Mouse (Mus musculus) erythroblast, embryonic 14.5 days (primary cell): ENCODE results near the gene Magix. TPM values are rescaled to one million over a fixed set of nuclear protein-coding genes. Genes with fewer than 3 reads are reported as not detected.

Source experiments
- H3K27me3 ChIP-seq: 2 replicates; pipeline ENCODE4 v1.6.1; 2012; ENCODE audit warnings: inconsistent platforms; ENCODE audit not compliant: control insufficient read depth
- H3K36me3 ChIP-seq: 2 replicates; pipeline ENCODE4 v1.6.1; 2012; ENCODE audit warnings: mild to moderate bottlenecking, inconsistent platforms; ENCODE audit not compliant: control insufficient read depth
- H3K4me1 ChIP-seq: 2 replicates; pipeline ENCODE4 v1.6.1; 2012; ENCODE audit warnings: inconsistent platforms; ENCODE audit not compliant: control insufficient read depth
- H3K4me3 ChIP-seq: replicated peaks from 2 replicates; pipeline ENCODE3; 2012; ENCODE audit warnings: moderate library complexity, mild to moderate bottlenecking, inconsistent platforms
- H3K9me3 ChIP-seq: 2 replicates; pipeline ENCODE4 v1.6.1; 2012; ENCODE audit warnings: low read length, inconsistent platforms, mixed read lengths; ENCODE audit not compliant: control insufficient read depth
- GATA1 ChIP-seq: IDR thresholded peaks from 2 replicates; pipeline ENCODE4 v1.6.1; 2012; ENCODE audit warnings: low read length, inconsistent platforms, mixed read lengths
- TAL1 ChIP-seq: IDR thresholded peaks from 3 replicates; pipeline ENCODE4 v1.6.1; 2012; ENCODE audit warnings: low read length, inconsistent platforms, mixed read lengths
- polyA plus RNA-seq: library from polyadenylated mRNA; stranded (reverse); fragments of >175 nt; gene quantifications from 2 replicates; pipeline ENCODE4 v1.2.3, GENCODE M21; 2012

The Magix gene
- polyA plus RNA-seq, 1 experiment = not detected

GRCm38 (mm10) chrX:7696954-7697381 lies 15.9 kb upstream of the Magix start, which contains the start of gene Gpkow:
TSS of gene Gpkow (plus strand) at chrX:7697131.
- Histone ChIP-seq H3K4me1 (peaks cover 18% of the 10 kb centered on the region), H3K36me3 (peaks cover 36% of the 10 kb centered on the region), H3K27me3 (no peaks in the 10 kb centered on the region), H3K9me3 (no peaks in the 10 kb centered on the region), H3K4me3 (peak within 1 kb of the TSS; percentile 82)
- TF ChIP-seq GATA1 = no peak
- no peak for TF ChIP-seq TAL1

GRCm38 (mm10) chrX:7696520-7696919 lies 15.5 kb upstream of the Magix start:
- Histone ChIP-seq H3K36me3 (peaks cover 31% of the 10 kb centered on the region), H3K9me3 (no peaks in the 10 kb centered on the region), H3K4me1 (peaks cover 17% of the 10 kb centered on the region), H3K27me3 (no peaks in the 10 kb centered on the region), H3K4me3 (peak overlapping the region; percentile 82)
- TF ChIP-seq GATA1 (no peak), TAL1 (no peak)

- Histone ChIP-seq H3K36me3 (no peaks in the 10 kb centered on the region), H3K4me1 (peaks cover 4% of the 10 kb centered on the region), H3K9me3 (no peaks in the 10 kb centered on the region), H3K4me3 (no peak overlapping the region), H3K27me3 (peaks cover 3% of the 10 kb centered on the region; the same call in 1 of the 2 replicates)
- TF ChIP-seq TAL1 (no peak), GATA1 (no peak)
These were observed 11.8 kb upstream of the Magix start for GRCm38 (mm10) chrX:7692862-7693261.

GRCm38 (mm10) chrX:7690486-7690885 lies 9.4 kb upstream of the Magix start:
- no peak overlapping the region for H3K4me3 ChIP-seq
- TF ChIP-seq GATA1 = no peak
- TF ChIP-seq TAL1 = no peak
- H3K9me3 ChIP-seq = no peaks in the 10 kb centered on the region
- no peaks in the 10 kb centered on the region for H3K36me3 ChIP-seq
- H3K4me1 ChIP-seq = no peaks in the 10 kb centered on the region
- H3K27me3 ChIP-seq = peaks cover 6% of the 10 kb centered on the region; the same call in 1 of the 2 replicates

- Histone ChIP-seq H3K4me3 (no peak overlapping the region), H3K9me3 (no peaks in the 10 kb centered on the region), H3K27me3 (peaks cover 6% of the 10 kb centered on the region; the same call in 1 of the 2 replicates), H3K36me3 (no peaks in the 10 kb centered on the region), H3K4me1 (no peaks in the 10 kb centered on the region)
- no peak for TF ChIP-seq TAL1
- no peak for TF ChIP-seq GATA1
These were observed 7.3 kb upstream of the Magix start for GRCm38 (mm10) chrX:7688321-7688720.

- H3K4me1 ChIP-seq = peaks cover 11% of the 10 kb centered on the region
- H3K27me3 ChIP-seq = no peaks in the 10 kb centered on the region
- H3K4me3 ChIP-seq = peak overlapping the region; percentile 43
- no peak for TF ChIP-seq TAL1
- no peak for TF ChIP-seq GATA1
- no peaks in the 10 kb centered on the region for H3K36me3 ChIP-seq
- H3K9me3 ChIP-seq = no peaks in the 10 kb centered on the region
These were observed 1.0 kb downstream of the Magix start for GRCm38 (mm10) chrX:7680057-7680412.

GRCm38 (mm10) chrX:7679405-7680056 lies 1.5 kb downstream of the Magix start:
- TF ChIP-seq TAL1 (no peak), GATA1 (no peak)
- Histone ChIP-seq H3K4me1 (peaks cover 16% of the 10 kb centered on the region), H3K9me3 (no peaks in the 10 kb centered on the region), H3K36me3 (no peaks in the 10 kb centered on the region), H3K4me3 (peak overlapping the region; percentile 43), H3K27me3 (0 out of 2 replicates have a peak, but pooled peaks cover 3% of the 10 kb centered on the region)

- Histone ChIP-seq H3K9me3 (no peaks in the 10 kb centered on the region; the same call in 1 of the 2 replicates), H3K4me3 (no peak overlapping the region), H3K27me3 (0 out of 2 replicates have a peak, but pooled peaks cover 6% of the 10 kb centered on the region), H3K36me3 (no peaks in the 10 kb centered on the region), H3K4me1 (peaks cover 21% of the 10 kb centered on the region)
- TF ChIP-seq TAL1 (no peak), GATA1 (no peak)
These were observed 2.1 kb downstream of the Magix start for GRCm38 (mm10) chrX:7678986-7679385.

GRCm38 (mm10) chrX:7675001-7675380 lies 6.1 kb downstream of the Magix start:
- Histone ChIP-seq H3K27me3 (peaks cover 9% of the 10 kb centered on the region), H3K9me3 (peaks cover 5% of the 10 kb centered on the region), H3K4me1 (peaks cover 35% of the 10 kb centered on the region), H3K4me3 (peak overlapping the region; percentile 45), H3K36me3 (no peaks in the 10 kb centered on the region)
- no peak for TF ChIP-seq GATA1
- TF ChIP-seq TAL1 = no peak
